Mouse (Mus musculus) embryonic facial prominence, embryonic 11.5 days (tissue): ENCODE measurements around the gene Klra3. TPM values are rescaled to one million over a fixed set of nuclear protein-coding genes. Genes with fewer than 3 reads are reported as not detected.

Experiments
- polyA plus RNA-seq: library from polyadenylated mRNA; unstranded; fragments of >200 nt; fragmentation: Nextera tagmentation; extraction: Ambion mirVana; gene quantifications from 2 replicates; pipeline ENCODE4 v1.2.1, GENCODE M21; 2014

The Klra3 gene
- polyA plus RNA-seq, 1 experiment from 2014 or later, result not detected

Other genes starting within 250 kb of the Klra3 start
- not detected in 2 replicates for gene Klra8, start 207.7 kb downstream of the Klra3 start, polyA plus RNA-seq
- not detected in 2 replicates for gene Klra9, start 144.5 kb downstream of the Klra3 start, polyA plus RNA-seq
- gene Klra7, start 104.3 kb downstream of the Klra3 start, polyA plus RNA-seq, result not detected in 2 replicates
- gene Klra10, start 55.6 kb downstream of the Klra3 start, polyA plus RNA-seq, result not detected in 2 replicates
- not detected in 2 replicates for gene Klra1, start 49.3 kb upstream of the Klra3 start, polyA plus RNA-seq